Mouse (Mus musculus): ENCODE results near the gene Macrod1. TPM values are rescaled to one million over a fixed set of nuclear protein-coding genes. Genes with fewer than 3 reads are reported as not detected.

Macrod1 gene
- polyA plus RNA-seq, 1 experiment, result 7.6 TPM

DNA sequence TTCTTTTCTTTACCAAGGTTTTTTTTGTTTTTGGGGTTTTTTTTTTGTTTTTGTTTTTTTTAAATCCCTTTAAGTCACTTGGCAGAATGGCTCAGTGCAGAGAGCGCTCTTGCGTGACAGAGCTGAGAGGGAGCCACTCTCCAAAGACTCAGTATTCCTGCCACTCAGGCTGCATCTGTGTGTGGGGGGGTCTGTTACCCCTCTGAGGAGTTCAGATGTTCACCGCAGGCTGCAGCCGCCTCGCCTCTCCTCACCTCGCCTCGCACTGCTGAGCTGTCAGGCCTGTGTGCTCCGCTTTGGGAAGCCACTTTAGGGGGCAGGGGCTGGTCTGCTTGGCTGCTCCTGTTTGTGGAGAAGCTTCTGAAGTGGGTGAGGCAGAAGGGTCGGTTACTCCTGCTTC, 48.9 kb downstream of the Macrod1 start, which contains the start of gene Flrt1:
Gene Flrt1 (minus strand): TSS at position 186 of the 400 bp plus-strand sequence.
- no peak within 1 kb of the TSS for H3K9ac ChIP-seq (ENCODE audit: low read depth, poor library complexity, severe bottlenecking)
- no peaks in the 10 kb centered on the region for H3K9me3 ChIP-seq (replicated peaks; ENCODE audit: control insufficient read depth, insufficient read depth, low read length, poor library complexity, severe bottlenecking)
- H3K4me3 ChIP-seq (ENCODE audit: low read depth, low read length), result no peak within 1 kb of the TSS
- no peaks in the 10 kb centered on the region for H3K36me3 ChIP-seq (ENCODE audit: control insufficient read depth, insufficient read depth, low read length, poor library complexity, severe bottlenecking)
- H3K4me1 ChIP-seq (ENCODE audit: control insufficient read depth, insufficient read depth, low read length), result no peaks in the 10 kb centered on the region
- H3K27ac ChIP-seq (ENCODE audit: insufficient read depth, low read length), result no peak within 1 kb of the TSS
- TF ChIP-seq CTCF (IDR thresholded peaks at IDR 0.05; ENCODE audit: low read depth, low read length), result no peak
- no peak for TF ChIP-seq POLR2A (IDR thresholded peaks at IDR 0.05; ENCODE audit: insufficient read depth, low read length)
- TF ChIP-seq EP300 (IDR thresholded peaks at IDR 0.05; ENCODE audit: insufficient read depth, low read depth, low read length), result no peak
- no peaks in the 10 kb centered on the region for H3K27me3 ChIP-seq (ENCODE audit: control insufficient read depth, insufficient read depth, low read length, poor library complexity, severe bottlenecking)

DNA sequence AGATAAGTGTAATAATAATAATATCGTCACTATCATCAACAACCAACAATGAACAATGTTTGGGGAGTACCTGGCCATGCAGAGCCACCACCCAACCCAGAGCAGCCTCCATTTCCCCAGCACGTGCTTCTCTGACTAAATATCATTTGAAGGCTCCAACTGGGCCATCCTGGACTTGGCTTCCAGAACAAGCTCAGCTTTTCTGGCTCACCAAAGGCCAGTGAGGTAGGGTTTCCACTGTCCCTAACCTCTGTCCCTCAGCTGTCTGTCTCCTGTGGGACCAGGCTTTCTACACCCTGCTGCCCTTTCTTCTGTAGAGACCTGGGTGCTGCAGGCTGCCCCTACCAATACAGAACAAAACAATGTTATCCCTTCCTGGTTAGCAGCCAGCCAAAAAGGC, 50.0 kb downstream of the Macrod1 start:
- Histone ChIP-seq H3K4me1 (ENCODE audit: control insufficient read depth, insufficient read depth, low read length) (no peaks in the 10 kb centered on the region), H3K9me3 (replicated peaks; ENCODE audit: control insufficient read depth, insufficient read depth, low read length, poor library complexity, severe bottlenecking) (no peaks in the 10 kb centered on the region), H3K9ac (ENCODE audit: low read depth, poor library complexity, severe bottlenecking) (no peak overlapping the region), H3K36me3 (ENCODE audit: control insufficient read depth, insufficient read depth, low read length, poor library complexity, severe bottlenecking) (no peaks in the 10 kb centered on the region), H3K27ac (ENCODE audit: insufficient read depth, low read length) (no peak overlapping the region), H3K27me3 (ENCODE audit: control insufficient read depth, insufficient read depth, low read length, poor library complexity, severe bottlenecking) (no peaks in the 10 kb centered on the region), H3K4me3 (ENCODE audit: low read depth, low read length) (no peak overlapping the region)
- TF ChIP-seq CTCF (IDR thresholded peaks at IDR 0.05; ENCODE audit: low read depth, low read length) (no peak), EP300 (IDR thresholded peaks at IDR 0.05; ENCODE audit: insufficient read depth, low read depth, low read length) (no peak), POLR2A (IDR thresholded peaks at IDR 0.05; ENCODE audit: insufficient read depth, low read length) (no peak)

DNA sequence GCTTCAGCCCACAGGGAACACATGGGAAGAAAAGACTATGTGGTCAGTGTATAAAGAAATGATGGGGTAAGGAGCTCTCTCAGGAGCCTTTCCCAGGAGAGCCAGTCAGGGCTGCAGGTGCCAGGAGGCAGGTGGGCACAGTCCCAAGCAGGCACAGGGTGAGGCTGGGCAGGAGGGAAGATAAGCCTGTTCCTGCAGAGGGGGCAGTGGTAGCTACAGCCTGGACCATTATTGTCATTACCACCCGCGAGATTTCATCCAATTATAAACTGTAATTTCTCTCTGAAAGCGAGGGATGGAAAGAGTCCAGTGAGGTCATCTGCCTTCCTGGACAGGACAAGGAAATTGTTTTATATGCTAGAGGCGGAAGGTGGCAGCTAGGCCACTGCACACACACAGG, 50.6 kb downstream of the Macrod1 start:
- H3K9ac ChIP-seq (ENCODE audit: low read depth, poor library complexity, severe bottlenecking), result no peak overlapping the region
- no peaks in the 10 kb centered on the region for H3K9me3 ChIP-seq (replicated peaks; ENCODE audit: control insufficient read depth, insufficient read depth, low read length, poor library complexity, severe bottlenecking)
- no peaks in the 10 kb centered on the region for H3K4me1 ChIP-seq (ENCODE audit: control insufficient read depth, insufficient read depth, low read length)
- TF ChIP-seq EP300 (IDR thresholded peaks at IDR 0.05; ENCODE audit: insufficient read depth, low read depth, low read length) (no peak), POLR2A (IDR thresholded peaks at IDR 0.05; ENCODE audit: insufficient read depth, low read length) (no peak), CTCF (IDR thresholded peaks at IDR 0.05; ENCODE audit: low read depth, low read length) (no peak)
- H3K36me3 ChIP-seq (ENCODE audit: control insufficient read depth, insufficient read depth, low read length, poor library complexity, severe bottlenecking), result no peaks in the 10 kb centered on the region
- H3K27me3 ChIP-seq (ENCODE audit: control insufficient read depth, insufficient read depth, low read length, poor library complexity, severe bottlenecking), result no peaks in the 10 kb centered on the region
- no peak overlapping the region for H3K4me3 ChIP-seq (ENCODE audit: low read depth, low read length)
- no peak overlapping the region for H3K27ac ChIP-seq (ENCODE audit: insufficient read depth, low read length)

GRCm38 (mm10) chr19:7108114-7108905, 51.7 kb downstream of the Macrod1 start:
- no peak overlapping the region for H3K27ac ChIP-seq (ENCODE audit: insufficient read depth, low read length)
- H3K4me1 ChIP-seq (ENCODE audit: control insufficient read depth, insufficient read depth, low read length), result no peaks in the 10 kb centered on the region
- no peaks in the 10 kb centered on the region for H3K27me3 ChIP-seq (ENCODE audit: control insufficient read depth, insufficient read depth, low read length, poor library complexity, severe bottlenecking)
- no peak overlapping the region for H3K9ac ChIP-seq (ENCODE audit: low read depth, poor library complexity, severe bottlenecking)
- H3K4me3 ChIP-seq (ENCODE audit: low read depth, low read length), result no peak overlapping the region
- TF ChIP-seq CTCF (IDR thresholded peaks at IDR 0.05; ENCODE audit: low read depth, low read length) (peak; percentile 61), EP300 (IDR thresholded peaks at IDR 0.05; ENCODE audit: insufficient read depth, low read depth, low read length) (no peak)
- no peaks in the 10 kb centered on the region for H3K9me3 ChIP-seq (replicated peaks; ENCODE audit: control insufficient read depth, insufficient read depth, low read length, poor library complexity, severe bottlenecking)
- no peaks in the 10 kb centered on the region for H3K36me3 ChIP-seq (ENCODE audit: control insufficient read depth, insufficient read depth, low read length, poor library complexity, severe bottlenecking)

GRCm38 (mm10) chr19:7110097-7110496, 53.5 kb downstream of the Macrod1 start:
- Histone ChIP-seq H3K4me1 (ENCODE audit: control insufficient read depth, insufficient read depth, low read length) (no peaks in the 10 kb centered on the region), H3K27me3 (ENCODE audit: control insufficient read depth, insufficient read depth, low read length, poor library complexity, severe bottlenecking) (no peaks in the 10 kb centered on the region), H3K27ac (ENCODE audit: insufficient read depth, low read length) (no peak overlapping the region), H3K4me3 (ENCODE audit: low read depth, low read length) (no peak overlapping the region), H3K36me3 (ENCODE audit: control insufficient read depth, insufficient read depth, low read length, poor library complexity, severe bottlenecking) (no peaks in the 10 kb centered on the region), H3K9ac (ENCODE audit: low read depth, poor library complexity, severe bottlenecking) (no peak overlapping the region), H3K9me3 (replicated peaks; ENCODE audit: control insufficient read depth, insufficient read depth, low read length, poor library complexity, severe bottlenecking) (no peaks in the 10 kb centered on the region)
- TF ChIP-seq POLR2A (IDR thresholded peaks at IDR 0.05; ENCODE audit: insufficient read depth, low read length) (no peak), CTCF (IDR thresholded peaks at IDR 0.05; ENCODE audit: low read depth, low read length) (no peak), EP300 (IDR thresholded peaks at IDR 0.05; ENCODE audit: insufficient read depth, low read depth, low read length) (no peak)

DNA sequence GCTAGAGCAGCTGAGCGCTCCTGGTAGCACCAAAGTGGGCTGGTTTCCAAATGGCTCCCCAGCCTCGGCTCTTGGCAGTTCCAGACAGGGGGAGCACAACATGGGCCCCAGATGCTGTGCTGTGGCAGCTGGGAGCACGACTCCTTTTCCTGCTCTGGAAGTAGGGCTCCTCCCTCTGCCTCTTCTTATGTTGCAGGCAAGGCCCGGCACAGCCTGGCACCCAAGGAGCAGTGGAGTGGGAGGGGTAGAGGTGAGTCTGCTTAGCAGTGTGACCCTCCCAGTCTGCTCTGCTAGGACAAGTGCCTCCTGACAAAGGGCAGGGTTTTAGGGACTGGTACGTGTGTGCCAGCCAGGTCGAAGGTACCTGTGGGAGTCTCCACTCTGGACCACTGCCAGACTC, 54.3 kb downstream of the Macrod1 start:
- Histone ChIP-seq H3K4me1 (ENCODE audit: control insufficient read depth, insufficient read depth, low read length) (no peaks in the 10 kb centered on the region), H3K9ac (ENCODE audit: low read depth, poor library complexity, severe bottlenecking) (no peak overlapping the region), H3K36me3 (ENCODE audit: control insufficient read depth, insufficient read depth, low read length, poor library complexity, severe bottlenecking) (no peaks in the 10 kb centered on the region), H3K9me3 (replicated peaks; ENCODE audit: control insufficient read depth, insufficient read depth, low read length, poor library complexity, severe bottlenecking) (no peaks in the 10 kb centered on the region), H3K4me3 (ENCODE audit: low read depth, low read length) (no peak overlapping the region), H3K27me3 (ENCODE audit: control insufficient read depth, insufficient read depth, low read length, poor library complexity, severe bottlenecking) (no peaks in the 10 kb centered on the region), H3K27ac (ENCODE audit: insufficient read depth, low read length) (no peak overlapping the region)
- no peak for TF ChIP-seq POLR2A (IDR thresholded peaks at IDR 0.05; ENCODE audit: insufficient read depth, low read length)
- TF ChIP-seq EP300 (IDR thresholded peaks at IDR 0.05; ENCODE audit: insufficient read depth, low read depth, low read length), result no peak
- TF ChIP-seq CTCF (IDR thresholded peaks at IDR 0.05; ENCODE audit: low read depth, low read length), result no peak
